Mouse (Mus musculus) adrenal gland, adult 18-20 months (tissue): ENCODE data around the gene Psap. TPM values are rescaled to one million over a fixed set of nuclear protein-coding genes. Genes with fewer than 3 reads are reported as not detected.
A peak's percentile ranks its signal among the peaks of the same experiment; 100 is the strongest.
"Not testable (repeated sequence)": the region's sequence is repeated elsewhere in the genome, so short reads cannot be mapped to it uniquely, and the experiment has no call there.

Experiments used
- DNase-seq, 2 experiments: peaks; one replicate each; pipeline ENCODE4 v3.0.0; 2021 to 2022; ENCODE audit warnings: low spot score in 2 of 2
- long read RNA-seq, 2 experiments: library from polyadenylated mRNA; stranded (forward); transcript quantifications; one replicate each; pipeline ENCODE4 v2.0.0; 2021
- total RNA-seq, 2 experiments: library from RNA; stranded (reverse); gene quantifications; 1 replicate in 1 of 2; 2 replicates in 1 of 2; pipeline ENCODE4 v1.2.3; 2021

Gene Psap
- 1,000 to 10,000 TPM; 1,159 to 1,329 TPM for total RNA-seq
- long read RNA-seq, experiment 1, transcript Psap-202 (14 exons, 2,646 nt), result major isoform, 381 of 583 reads
- long read RNA-seq, experiment 1, transcript Psap-201 (14 exons, 2,654 nt), result minor isoform, 88 of 583 reads
- long read RNA-seq, experiment 1, partial matches to known transcripts, result 41 of 583 reads
- long read RNA-seq, experiment 1, other reads (novel, unspliced or antisense), result 73 of 583 reads
- long read RNA-seq, experiment 2, transcript Psap-201 (14 exons, 2,654 nt), result minor isoform, 31 of 495 reads
- long read RNA-seq, experiment 2, transcript Psap-202 (14 exons, 2,646 nt), result major isoform, 328 of 495 reads
- long read RNA-seq, experiment 2, partial matches to known transcripts, result 58 of 495 reads
- long read RNA-seq, experiment 2, other reads (novel, unspliced or antisense), result 78 of 495 reads

- DNase-seq, result peak; percentile 96 to 98
Observed at GRCm38 (mm10) chr10:60277207-60278005, at the start of gene Psap. TSS of gene Psap (plus strand) at chr10:60277627.

- no peak for DNase-seq
Observed at GRCm38 (mm10) chr10:60227666-60228065, 49.8 kb upstream of the Psap start.

DNA sequence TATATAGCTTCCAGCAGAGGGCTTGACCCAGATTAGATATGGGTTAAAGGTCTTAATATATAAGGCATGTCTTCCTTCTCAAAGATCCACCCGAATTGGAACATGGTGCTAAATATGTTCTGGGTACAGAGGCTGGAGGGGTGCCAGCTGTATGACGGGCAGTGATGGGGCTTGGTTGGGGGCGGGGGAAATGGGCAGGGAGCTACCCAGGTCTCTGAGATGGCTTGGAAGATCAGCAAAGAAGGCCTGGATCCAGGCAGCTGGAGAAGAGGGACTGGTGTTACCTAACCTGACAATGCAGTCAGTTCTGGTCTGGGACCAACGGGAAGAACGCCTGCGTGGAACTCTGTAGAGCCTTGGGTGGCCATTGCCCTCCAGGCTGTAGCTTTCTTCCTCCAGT, 48.3 kb upstream of the Psap start:
- DNase-seq, result no peak

DNA sequence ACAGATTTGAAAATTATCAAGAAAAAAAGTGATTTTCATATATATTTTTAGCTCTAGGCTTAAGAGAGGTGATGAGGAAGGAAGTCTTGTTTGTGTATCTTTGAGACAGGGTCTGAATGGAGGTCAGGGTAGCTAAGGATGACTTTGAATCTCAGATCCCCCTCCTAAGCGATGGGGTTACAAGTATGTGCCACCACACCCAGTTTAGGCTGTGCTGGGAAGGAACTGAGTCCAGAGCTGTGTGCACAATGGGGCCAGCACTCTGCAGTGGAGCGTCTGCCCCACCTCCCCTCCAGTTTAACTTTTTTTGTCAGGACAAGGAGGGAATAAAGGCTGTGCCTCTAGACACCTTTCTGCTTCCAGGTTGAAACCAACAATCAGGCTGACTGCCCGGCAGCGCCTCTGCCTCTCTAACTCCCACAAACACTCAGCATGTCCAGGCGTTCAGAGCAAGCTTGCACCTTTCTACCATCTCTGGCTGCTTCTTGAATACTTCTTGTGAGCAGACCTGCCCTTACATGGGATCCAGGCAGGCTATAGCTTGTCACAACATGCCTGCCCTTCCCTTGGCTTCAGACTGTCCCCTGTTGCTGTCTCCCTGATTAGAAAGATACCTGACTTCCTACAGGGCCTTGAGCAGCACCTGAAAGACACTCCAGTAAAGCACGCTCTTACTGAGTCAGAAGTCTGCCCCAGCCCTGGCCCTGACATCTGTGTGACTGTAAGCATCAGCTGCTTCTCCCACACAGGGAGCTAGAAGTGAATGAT, 46.9 kb upstream of the Psap start:
- no peak for DNase-seq

DNA sequence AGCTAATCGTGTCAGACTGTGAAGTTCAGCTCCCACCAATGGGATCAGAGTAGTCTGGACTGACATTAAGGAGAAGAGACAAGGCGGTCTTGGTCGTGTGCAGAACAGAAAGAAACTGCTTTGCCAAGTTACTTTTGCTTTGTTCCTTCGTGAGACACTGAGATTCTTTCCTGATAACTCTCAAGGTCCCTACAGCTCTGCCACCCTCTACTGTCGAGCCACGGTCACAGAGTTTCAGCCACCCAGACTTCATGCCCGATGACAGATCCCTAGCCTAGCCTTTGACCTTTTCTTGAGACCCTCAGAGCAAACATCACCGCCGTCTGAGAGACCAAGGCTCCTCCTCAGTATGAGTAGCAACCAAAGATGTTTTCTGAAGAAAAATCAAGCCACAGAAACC, 43.4 kb upstream of the Psap start:
- DNase-seq, result no peak

- not testable (repeated sequence) for DNase-seq
Observed at GRCm38 (mm10) chr10:60235876-60236275, 41.6 kb upstream of the Psap start.

DNA sequence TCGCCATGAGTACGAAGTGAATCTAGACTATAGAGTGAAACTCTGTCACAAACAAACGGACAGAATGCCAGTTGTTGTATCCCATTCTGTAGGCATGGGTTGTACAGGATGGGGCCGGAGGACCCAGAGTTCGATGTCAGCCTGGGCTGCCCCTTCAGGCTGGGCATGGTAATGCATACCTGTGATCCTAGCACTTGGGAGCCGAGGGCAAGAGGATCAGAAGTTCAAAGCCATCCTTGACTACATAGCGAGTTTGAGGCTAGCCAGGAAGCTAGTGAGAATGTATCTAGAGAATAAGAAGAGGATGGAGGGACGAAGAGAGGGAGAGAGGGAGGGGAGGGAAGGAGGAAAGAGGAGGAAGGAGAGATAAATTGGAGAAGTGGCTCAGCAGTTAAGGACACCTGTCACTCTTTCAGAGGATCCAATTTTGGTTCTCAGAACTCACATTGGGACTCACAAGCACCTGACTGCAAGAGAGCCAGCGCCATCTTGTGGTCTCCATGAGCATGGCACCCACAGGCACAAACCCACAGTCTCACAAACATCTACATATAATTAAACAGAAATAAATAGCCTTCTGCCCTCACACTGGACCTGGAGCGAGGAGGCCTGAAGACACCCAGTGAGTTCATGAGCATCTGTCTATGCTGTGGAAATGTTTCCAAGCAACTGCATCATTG, 39.8 kb upstream of the Psap start:
- DNase-seq, result peak; percentile 64 to 67

GRCm38 (mm10) chr10:60240416-60240815, 37.0 kb upstream of the Psap start:
- no peak for DNase-seq

DNA sequence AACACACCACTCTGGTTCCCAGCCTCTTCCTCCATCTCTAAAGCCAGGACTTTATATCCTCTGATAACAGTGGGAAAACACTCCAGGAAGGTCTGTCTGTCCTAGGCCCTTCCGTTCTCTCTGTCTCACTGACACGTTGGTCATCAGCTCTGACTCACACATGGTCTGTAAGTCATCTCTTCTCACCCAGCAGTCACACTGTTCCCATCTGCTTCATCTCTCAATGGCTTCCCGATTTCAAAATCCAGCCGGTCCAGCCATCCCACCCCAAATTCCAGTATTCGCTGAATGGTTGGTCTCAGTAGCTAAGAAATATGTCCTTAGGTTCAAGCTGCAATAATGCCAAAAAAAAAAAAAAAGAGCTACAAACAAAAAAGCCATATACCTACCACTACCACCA, 33.5 kb upstream of the Psap start:
- no peak for DNase-seq

DNA sequence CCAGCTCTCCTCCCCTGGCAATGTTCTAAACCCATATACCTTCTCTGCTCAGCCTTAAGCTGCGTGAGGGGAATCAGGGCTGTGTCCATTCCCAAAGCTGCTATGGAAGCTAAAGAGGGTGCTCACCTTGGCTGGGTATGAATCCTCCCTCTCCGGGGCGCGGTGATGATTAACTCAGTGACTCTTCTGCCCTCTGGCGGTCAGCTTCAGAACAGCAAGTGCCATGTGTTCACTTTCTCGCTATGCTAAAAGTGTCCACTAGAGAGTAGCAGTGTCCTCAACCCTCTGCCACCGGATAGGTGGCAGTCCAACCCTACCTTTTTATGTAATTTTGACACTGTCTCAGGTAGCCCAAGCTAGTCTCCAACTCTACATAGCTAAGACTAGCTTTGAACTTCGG, 32.4 kb upstream of the Psap start:
- DNase-seq, result peak; percentile 90 to 92

- DNase-seq, result no peak
Observed at GRCm38 (mm10) chr10:60245635-60246034, 31.8 kb upstream of the Psap start.

DNA sequence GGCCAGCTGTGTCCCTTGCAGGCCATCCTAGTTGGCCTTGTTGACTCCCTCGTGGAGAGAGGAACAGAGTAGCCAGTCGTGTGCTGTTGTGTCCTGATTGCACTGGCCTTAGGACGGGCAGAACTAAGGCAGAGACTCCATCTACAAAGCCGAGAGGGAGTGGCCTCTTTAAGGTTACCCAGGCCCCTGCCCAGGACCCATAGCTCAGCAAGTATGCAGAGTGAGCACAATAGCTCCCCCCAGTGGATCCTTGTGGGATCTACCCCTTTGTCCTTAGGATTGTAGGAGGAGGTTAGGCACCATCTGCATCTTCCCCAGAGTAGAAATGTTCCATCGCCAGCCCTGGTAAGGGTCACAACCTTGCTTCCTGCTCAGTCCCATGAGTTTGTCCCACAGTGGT, 30.9 kb upstream of the Psap start:
- peak in 1 of 2 experiments; percentile 50 for DNase-seq

- not testable (repeated sequence) for DNase-seq
Observed at GRCm38 (mm10) chr10:60248345-60248744, 29.1 kb upstream of the Psap start.

GRCm38 (mm10) chr10:60250426-60250965, 26.9 kb upstream of the Psap start:
- no peak for DNase-seq

GRCm38 (mm10) chr10:60252187-60252586, 25.2 kb upstream of the Psap start:
- DNase-seq, result no peak

- no peak for DNase-seq
Observed at GRCm38 (mm10) chr10:60252606-60253005, 24.8 kb upstream of the Psap start.

- DNase-seq, result no peak
Observed at GRCm38 (mm10) chr10:60256088-60256487, 21.3 kb upstream of the Psap start.

DNA sequence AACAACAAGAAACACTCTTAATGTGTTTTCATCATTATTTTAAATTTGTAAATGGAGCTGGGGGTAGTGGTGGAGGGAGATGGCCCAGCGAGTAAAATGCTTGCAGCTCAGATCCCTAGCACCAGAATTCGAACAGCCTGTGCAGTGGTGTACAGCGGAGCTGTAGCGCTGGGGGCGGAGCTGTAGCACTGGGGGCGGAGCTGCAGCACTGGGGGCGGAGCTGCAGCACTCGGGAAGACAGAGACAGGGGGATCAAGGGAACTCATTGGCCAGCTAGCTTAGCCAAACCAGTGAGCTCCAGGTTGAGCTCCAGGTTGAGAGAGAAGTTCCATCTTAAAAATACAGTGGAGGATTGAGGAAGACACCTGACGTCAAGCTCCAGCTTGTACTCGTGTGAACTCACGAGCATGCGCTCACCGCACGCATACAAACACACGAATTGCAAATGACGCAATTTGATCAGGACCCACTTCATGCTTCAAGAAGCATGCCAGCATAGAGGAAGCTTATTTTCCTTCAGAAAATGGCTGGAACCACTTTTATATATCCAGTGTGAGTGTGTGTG, 20.1 kb upstream of the Psap start:
- no peak for DNase-seq

DNA sequence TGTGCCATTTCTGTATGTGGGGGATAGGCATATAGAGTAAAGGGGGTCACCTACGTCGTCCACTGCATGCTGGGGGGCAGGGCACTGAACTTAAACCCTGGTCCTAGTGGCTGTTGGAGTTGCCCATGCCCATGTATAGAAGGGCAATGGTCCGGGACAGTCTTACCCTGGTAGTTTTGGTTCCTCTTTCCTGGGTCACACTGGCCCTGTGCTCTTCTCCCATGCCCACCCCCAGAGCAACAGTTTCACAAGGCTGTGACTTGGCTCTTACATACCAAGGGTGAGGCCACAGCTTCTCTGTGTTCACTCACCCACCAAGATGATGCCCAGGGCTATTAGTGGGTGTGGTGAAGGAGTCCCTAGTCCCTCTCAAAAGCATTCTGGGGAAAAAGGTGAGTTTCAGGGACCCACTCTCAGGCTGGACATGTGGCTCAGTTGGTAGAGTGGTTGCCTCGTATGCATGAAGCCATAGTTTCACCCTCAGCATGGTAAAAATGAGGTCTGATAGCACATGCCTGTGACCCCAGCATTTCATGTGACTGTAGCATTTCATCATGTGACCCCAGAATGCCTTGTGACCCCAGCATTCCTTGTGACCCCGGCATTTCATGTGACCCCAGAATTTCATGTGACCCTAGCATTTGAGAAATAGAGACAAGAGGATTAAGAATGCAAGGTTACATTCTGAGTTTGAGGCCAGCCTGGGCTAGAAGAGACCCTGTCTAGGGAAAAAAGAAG, 16.7 kb upstream of the Psap start:
- DNase-seq, result no peak

- DNase-seq, result no peak
Observed at GRCm38 (mm10) chr10:60261530-60261929, 15.9 kb upstream of the Psap start.
